Mouse (Mus musculus) stomach, postnatal 0 days (tissue): Measurements from ENCODE around the gene Zfp866.

Experiments
- CTCF ChIP-seq: IDR thresholded peaks from 2 replicates; pipeline ENCODE4 v1.5.1; 2016; ENCODE audit warnings: antibody characterized with exemption, low read depth, mild to moderate bottlenecking, moderate library complexity
- EP300 ChIP-seq: optimal IDR thresholded peaks from 2 replicates; pipeline ENCODE3; 2016; ENCODE audit warnings: antibody characterized with exemption

DNA sequence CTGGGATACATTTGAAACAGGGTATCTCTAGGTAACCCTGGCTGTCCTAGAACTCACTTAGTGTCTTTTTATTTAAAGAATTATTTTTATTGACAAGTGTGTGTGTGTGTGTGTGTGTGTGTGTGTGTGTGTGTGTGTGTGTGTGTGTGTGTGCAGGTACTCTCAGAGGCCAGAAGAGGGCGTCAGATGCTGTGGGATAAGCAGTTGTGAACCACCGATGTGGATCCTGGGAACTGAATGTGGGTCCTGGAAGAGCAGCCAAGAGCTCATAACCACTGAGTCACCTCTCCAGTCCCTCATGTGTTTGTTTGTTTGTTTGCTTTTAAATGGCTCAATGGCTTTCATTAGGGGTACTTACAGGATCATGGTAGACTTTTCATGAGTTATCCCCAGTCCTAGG is 23.9 kb upstream of the Zfp866 start:
- no peak for TF ChIP-seq CTCF
- TF ChIP-seq EP300 = no peak
